Mouse (Mus musculus) CH12.LX (cell line): ENCODE measurements around the gene Myh13. TPM values are rescaled to one million over a fixed set of nuclear protein-coding genes. Genes with fewer than 3 reads are reported as not detected.

Experiments
- DNase-seq: peaks from one replicate; pipeline ENCODE4 v3.0.0-alpha.2; 2013; ENCODE audit errors: extremely low read depth
- H3K27ac ChIP-seq: 2 replicates; pipeline ENCODE4 v1.5.1; 2012; ENCODE audit warnings: low read depth, mild to moderate bottlenecking, control low read depth, moderate library complexity; ENCODE audit not compliant: insufficient read depth
- H3K27me3 ChIP-seq: replicated peaks from 2 replicates; pipeline ENCODE3; 2012; ENCODE audit warnings: inconsistent platforms
- H3K36me3 ChIP-seq, 2 experiments: replicated peaks in 1 of 2; 2 replicates each; pipeline versions ENCODE3 to v1.6.1; 2012; ENCODE audit warnings: inconsistent platforms in 1 of 2, low read length in 1 of 2, mild to moderate bottlenecking in 1 of 2, mixed read lengths in 1 of 2, moderate library complexity in 1 of 2; ENCODE audit not compliant: control insufficient read depth in 1 of 2, insufficient read depth in 1 of 2
- H3K4me1 ChIP-seq, 2 experiments: 2 replicates each; pipeline ENCODE4 v1.6.1; 2012; ENCODE audit warnings: inconsistent platforms in 1 of 2, moderate library complexity in 1 of 2; ENCODE audit not compliant: insufficient read depth in 2 of 2, control insufficient read depth in 1 of 2
- H3K4me2 ChIP-seq: 2 replicates; pipeline ENCODE4 v1.6.1; 2012; ENCODE audit warnings: low read depth, mild to moderate bottlenecking, control low read depth; ENCODE audit not compliant: poor library complexity, insufficient read depth, severe bottlenecking
- H3K4me3 ChIP-seq, 3 experiments: fragments of 150-350 bp in 1 of 3; sonication (generic) in 1 of 3; replicated peaks in 1 of 3; 2 replicates each; pipeline versions ENCODE3 to v1.5.1; 2011 to 2012; ENCODE audit warnings: low read depth in 2 of 3, low read length in 2 of 3, mild to moderate bottlenecking in 2 of 3, moderate library complexity in 2 of 3, control low read depth in 1 of 3, improper control_type of control experiment in 1 of 3, inconsistent platforms in 1 of 3, mixed read lengths in 1 of 3; ENCODE audit not compliant: poor library complexity in 1 of 3
- H3K79me2 ChIP-seq: replicated peaks from 2 replicates; pipeline ENCODE4 v1.6.1; 2012; ENCODE audit warnings: mild to moderate bottlenecking, moderate library complexity; ENCODE audit not compliant: control insufficient read depth, poor library complexity, insufficient read depth, severe bottlenecking; ENCODE audit errors: extremely low read depth
- H3K9ac ChIP-seq: 2 replicates; pipeline ENCODE4 v1.6.1; 2012; ENCODE audit warnings: low read depth, mild to moderate bottlenecking, control low read depth, moderate library complexity; ENCODE audit not compliant: insufficient read depth
- H3K9me3 ChIP-seq: replicated peaks from 2 replicates; pipeline ENCODE3; 2012; ENCODE audit warnings: low read length, inconsistent platforms, mixed read lengths
- BHLHE40 ChIP-seq: IDR thresholded peaks from 2 replicates; pipeline ENCODE4 v1.6.1; 2011; ENCODE audit warnings: mild to moderate bottlenecking, low read depth, low read length, improper control_type of control experiment
- CHD1 ChIP-seq: IDR thresholded peaks from 2 replicates; pipeline ENCODE4 v1.6.1; 2012; ENCODE audit warnings: low read depth, low read length, improper control_type of control experiment, inconsistent platforms
- CHD2 ChIP-seq: IDR thresholded peaks from 2 replicates; pipeline ENCODE4 v1.6.1; 2011; ENCODE audit warnings: low read length, improper control_type of control experiment
- CTCF ChIP-seq, 2 experiments: IDR thresholded peaks in 1 of 2; conservative IDR thresholded peaks in 1 of 2; 2 replicates each; pipeline ENCODE4 v1.5.1; 2011 to 2012; ENCODE audit warnings: low read depth in 2 of 2, low read length in 2 of 2, improper control_type of control experiment in 1 of 2, inconsistent platforms in 1 of 2, mild to moderate bottlenecking in 1 of 2, moderate library complexity in 1 of 2
- E2F4 ChIP-seq: IDR thresholded peaks from 2 replicates; pipeline ENCODE4 v1.6.1; 2011; ENCODE audit warnings: low read depth, low read length, improper control_type of control experiment; ENCODE audit not compliant: insufficient replicate concordance
- ELF1 ChIP-seq: IDR thresholded peaks from 2 replicates; pipeline ENCODE4 v1.6.1; 2014; ENCODE audit warnings: low read depth, mild to moderate bottlenecking, inconsistent platforms, low read length, improper control_type of control experiment
- EP300 ChIP-seq: IDR thresholded peaks from 2 replicates; pipeline ENCODE4 v1.6.1; 2011; ENCODE audit warnings: low read length, improper control_type of control experiment
- ETS1 ChIP-seq: conservative IDR thresholded peaks from 2 replicates; pipeline ENCODE4 v1.6.1; 2012; ENCODE audit warnings: low read depth, mild to moderate bottlenecking, inconsistent platforms, low read length, improper control_type of control experiment, moderate library complexity
- GABPA ChIP-seq: IDR thresholded peaks from 2 replicates; pipeline ENCODE4 v1.6.1; 2012; ENCODE audit warnings: low read depth, low read length, improper control_type of control experiment, inconsistent platforms; ENCODE audit not compliant: insufficient replicate concordance
- HCFC1 ChIP-seq: IDR thresholded peaks from 2 replicates; pipeline ENCODE4 v1.6.1; 2012; ENCODE audit warnings: low read depth, mild to moderate bottlenecking, inconsistent platforms, low read length, improper control_type of control experiment
- IRF4 ChIP-seq: IDR thresholded peaks from 2 replicates; pipeline ENCODE4 v1.6.1; 2014; ENCODE audit warnings: low read depth, mild to moderate bottlenecking, inconsistent platforms, low read length, improper control_type of control experiment
- JUN ChIP-seq: IDR thresholded peaks from 2 replicates; pipeline ENCODE4 v1.6.1; 2011; ENCODE audit warnings: low read depth, mild to moderate bottlenecking, low read length, improper control_type of control experiment, moderate library complexity; ENCODE audit not compliant: insufficient read depth
- JUND ChIP-seq: conservative IDR thresholded peaks from 2 replicates; pipeline ENCODE4 v1.6.1; 2011; ENCODE audit warnings: low read depth, low read length, improper control_type of control experiment
- KAT2A ChIP-seq: IDR thresholded peaks from 2 replicates; pipeline ENCODE4 v1.6.1; 2012; ENCODE audit warnings: low read length, improper control_type of control experiment, inconsistent platforms; ENCODE audit not compliant: insufficient replicate concordance
- MAFK ChIP-seq: IDR thresholded peaks from 2 replicates; pipeline ENCODE4 v1.6.1; 2011; ENCODE audit warnings: low read length, improper control_type of control experiment; ENCODE audit not compliant: insufficient replicate concordance
- MAX ChIP-seq: IDR thresholded peaks from 2 replicates; pipeline ENCODE4 v1.6.1; 2011; ENCODE audit warnings: low read length, improper control_type of control experiment
- MAZ ChIP-seq: IDR thresholded peaks from 2 replicates; pipeline ENCODE4 v1.6.1; 2012; ENCODE audit warnings: low read depth, mild to moderate bottlenecking, inconsistent platforms, low read length, improper control_type of control experiment, moderate library complexity
- MEF2A ChIP-seq: IDR thresholded peaks from 2 replicates; pipeline ENCODE4 v1.6.1; 2014; ENCODE audit warnings: low read depth, mild to moderate bottlenecking, inconsistent platforms, low read length, improper control_type of control experiment, borderline replicate concordance
- MXI1 ChIP-seq: IDR thresholded peaks from 2 replicates; pipeline ENCODE4 v1.6.1; 2011; ENCODE audit warnings: mild to moderate bottlenecking, low read depth, low read length, improper control_type of control experiment
- MYC ChIP-seq: IDR thresholded peaks from 2 replicates; pipeline ENCODE4 v1.6.1; 2011; ENCODE audit warnings: low read depth, mild to moderate bottlenecking, improper control_type of control experiment, low read length
- NELFE ChIP-seq: IDR thresholded peaks from 2 replicates; pipeline ENCODE4 v1.6.1; 2011; ENCODE audit warnings: low read depth, low read length, improper control_type of control experiment
- NRF1 ChIP-seq: IDR thresholded peaks from 2 replicates; pipeline ENCODE4 v1.6.1; 2014; ENCODE audit warnings: low read depth, mild to moderate bottlenecking, inconsistent platforms, low read length, improper control_type of control experiment, moderate library complexity
- PAX5 ChIP-seq: IDR thresholded peaks from 2 replicates; pipeline ENCODE4 v1.6.1; 2012; ENCODE audit warnings: low read length, inconsistent platforms, mixed read lengths
- POLR2A ChIP-seq: IDR thresholded peaks from 2 replicates; pipeline ENCODE4 v1.6.1; 2011; ENCODE audit warnings: low read depth, mild to moderate bottlenecking, improper control_type of control experiment, low read length
- POLR2AphosphoS2 ChIP-seq: IDR thresholded peaks from 2 replicates; pipeline ENCODE4 v1.6.1; 2011; ENCODE audit warnings: low read depth, low read length, improper control_type of control experiment
- RAD21 ChIP-seq: IDR thresholded peaks from 2 replicates; pipeline ENCODE4 v1.6.1; 2011; ENCODE audit warnings: low read depth, mild to moderate bottlenecking, low read length, improper control_type of control experiment, moderate library complexity
- RCOR1 ChIP-seq: conservative IDR thresholded peaks from 2 replicates; pipeline ENCODE4 v1.6.1; 2012; ENCODE audit warnings: low read depth, mild to moderate bottlenecking, inconsistent platforms, low read length, improper control_type of control experiment
- SIN3A ChIP-seq: IDR thresholded peaks from 2 replicates; pipeline ENCODE4 v1.6.1; 2012; ENCODE audit warnings: low read length, improper control_type of control experiment, inconsistent platforms
- SMC3 ChIP-seq: IDR thresholded peaks from 2 replicates; pipeline ENCODE4 v1.6.1; 2011; ENCODE audit warnings: low read depth, low read length, improper control_type of control experiment
- TBP ChIP-seq: conservative IDR thresholded peaks from 2 replicates; pipeline ENCODE4 v1.6.1; 2011; ENCODE audit warnings: low read depth, low read length, improper control_type of control experiment
- TCF12 ChIP-seq: IDR thresholded peaks from 2 replicates; pipeline ENCODE4 v1.6.1; 2014; ENCODE audit warnings: low read depth, mild to moderate bottlenecking, inconsistent platforms, low read length, improper control_type of control experiment
- UBTF ChIP-seq: IDR thresholded peaks from 2 replicates; pipeline ENCODE4 v1.6.1; 2012; ENCODE audit warnings: low read depth, mild to moderate bottlenecking, inconsistent platforms, low read length, improper control_type of control experiment, moderate library complexity
- USF1 ChIP-seq: IDR thresholded peaks from 2 replicates; pipeline ENCODE4 v1.6.1; 2014; ENCODE audit warnings: low read depth, mild to moderate bottlenecking, inconsistent platforms, low read length, improper control_type of control experiment
- USF2 ChIP-seq: conservative IDR thresholded peaks from 2 replicates; pipeline ENCODE4 v1.6.1; 2011; ENCODE audit warnings: low read depth, low read length, improper control_type of control experiment
- ZC3H11A ChIP-seq: IDR thresholded peaks from 2 replicates; pipeline ENCODE4 v1.6.1; 2012; ENCODE audit warnings: low read depth, mild to moderate bottlenecking, inconsistent platforms, low read length, improper control_type of control experiment
- ZKSCAN1 ChIP-seq: IDR thresholded peaks from 2 replicates; pipeline ENCODE4 v1.6.1; 2012; ENCODE audit warnings: low read depth, inconsistent platforms, low read length, improper control_type of control experiment, borderline replicate concordance
- ZMIZ1 ChIP-seq: IDR thresholded peaks from 2 replicates; pipeline ENCODE4 v1.6.1; 2012; ENCODE audit warnings: low read depth, mild to moderate bottlenecking, inconsistent platforms, low read length, improper control_type of control experiment
- ZNF384 ChIP-seq: IDR thresholded peaks from 2 replicates; pipeline ENCODE4 v1.6.1; 2012; ENCODE audit warnings: low read depth, low read length, improper control_type of control experiment, inconsistent platforms
- dilution Hi-C: fragments of 300-500 bp; cut with MboI; formaldehyde crosslinking; loops from 2 replicates; pipeline ENCODE4 v1.14.3; 2020; ENCODE audit warnings: low sequenced_read_pairs; ENCODE audit not compliant: extremely low pct_unique_long_range_greater_than_20kb, extremely low pct_ligation_motif_present
- in situ Hi-C: fragments of 300-500 bp; cut with MboI; formaldehyde crosslinking; loops from 3 replicates; pipeline ENCODE4 v1.14.3; 2019; ENCODE audit warnings: low sequenced_read_pairs, low pct_ligation_motif_present, low pct_unique_long_range_greater_than_20kb, mixed read lengths
- polyA plus RNA-seq: library from polyadenylated mRNA; unstranded; fragments of >175 nt; gene quantifications from 2 replicates; pipeline ENCODE4 v1.2.1, GENCODE M21; 2012; ENCODE audit warnings: low read depth; ENCODE audit not compliant: insufficient read length
- total RNA-seq, 2 experiments: library from RNA; depleted of rRNA; stranded (reverse); fragments of 300-350 nt in 1 of 2; fragments of >200 nt in 1 of 2; gene quantifications; 2 replicates each; pipeline ENCODE4 v1.2.3; 2012 to 2014

Gene Myh13
- total and polyA plus RNA-seq, 3 experiments = 1.1 to 2.4 (median 2.1) TPM

- in situ Hi-C loops = no loop called here
These were observed 69.4 kb downstream of the Myh13 start for GRCm38 (mm10) chr11:67390679-67391384.

GRCm38 (mm10) chr11:67392369-67392768, 70.9 kb downstream of the Myh13 start:
- H3K27ac ChIP-seq = no peak overlapping the region
- no peak overlapping the region for H3K4me3 ChIP-seq
- H3K79me2 ChIP-seq = no peaks in the 10 kb centered on the region
- in situ Hi-C loops (no loop called here), dilution Hi-C loops (no loop called here)
- H3K9me3 ChIP-seq = peaks cover 16% of the 10 kb centered on the region
- no peaks in the 10 kb centered on the region for H3K36me3 ChIP-seq
- H3K4me2 ChIP-seq = peak overlapping the region; percentile 24; the same call in 1 of the 2 replicates
- H3K4me1 ChIP-seq = peaks cover 28 to 51% of the 10 kb centered on the region in 2 experiments
- H3K9ac ChIP-seq = no peak overlapping the region
- H3K27me3 ChIP-seq = no peaks in the 10 kb centered on the region
- peak; percentile 52 for DNase-seq
- TF ChIP-seq POLR2A = no peak
- no peak for TF ChIP-seq TBP
- TF ChIP-seq ETS1 = peak; percentile 83
- TF ChIP-seq BHLHE40 = no peak; the same call in none of the 2 replicates
- TF ChIP-seq ZNF384 = no peak
- TF ChIP-seq USF2 = no peak
- TF ChIP-seq MAZ = no peak
- 0 out of 2 replicates have a peak, but pooled peaks have one; percentile 29 for TF ChIP-seq TCF12
- TF ChIP-seq ZKSCAN1 = no peak
- no peak for TF ChIP-seq SMC3
- no peak for TF ChIP-seq CHD2
- TF ChIP-seq USF1 = no peak
- TF ChIP-seq MAFK = peak; percentile 46; the same call in 1 of the 2 replicates
- TF ChIP-seq PAX5 = no peak
- TF ChIP-seq E2F4 = no peak
- TF ChIP-seq MXI1 = no peak

More at GRCm38 (mm10) chr11:67390679-67391384, 69.4 kb downstream of the Myh13 start:
- Histone ChIP-seq H3K9me3 (peaks cover 12% of the 10 kb centered on the region), H3K79me2 (no peaks in the 10 kb centered on the region), H3K4me1 (peaks cover 31 to 62% of the 10 kb centered on the region in 2 experiments), H3K27ac (peak overlapping the region; percentile 26; the same call in 1 of the 2 replicates), H3K36me3 (no peaks in the 10 kb centered on the region), H3K4me3 (no peak overlapping the region), H3K4me2 (peak overlapping the region; percentile 73), H3K9ac (no peak overlapping the region), H3K27me3 (no peaks in the 10 kb centered on the region)
- TF ChIP-seq USF2 = no peak
- peak; percentile 95 for TF ChIP-seq MAZ
- TF ChIP-seq POLR2AphosphoS2 = no peak
- TF ChIP-seq JUN = peak; percentile 28; the same call in 1 of the 2 replicates
- TF ChIP-seq MYC = peak; percentile 56; the same call in 1 of the 2 replicates
- TF ChIP-seq ZNF384 = peak; percentile 88
- peak; percentile 99 for TF ChIP-seq ETS1
- no peak for TF ChIP-seq PAX5
- TF ChIP-seq IRF4 = peak; percentile 86
- TF ChIP-seq E2F4 = no peak
- peak; percentile 98 for TF ChIP-seq MEF2A
- TF ChIP-seq GABPA = no peak
- TF ChIP-seq ZMIZ1 = 0 out of 2 replicates have a peak, but pooled peaks have one; percentile 53
- no peak for TF ChIP-seq ZC3H11A
- peak; percentile 89 for TF ChIP-seq CHD2
- TF ChIP-seq SIN3A = peak; percentile 95
- 0 out of 2 replicates have a peak, but pooled peaks have one; percentile 60 for TF ChIP-seq MXI1
- TF ChIP-seq RCOR1 = peak; percentile 94; the same call in 1 of the 2 replicates
- TF ChIP-seq NELFE = no peak; the same call in 1 of the 2 replicates
- no peak for TF ChIP-seq RAD21
- peak; percentile 65 for TF ChIP-seq JUND
- TF ChIP-seq CTCF (conservative IDR thresholded peaks at IDR 0.05 in 1 of 2, IDR thresholded peaks at IDR 0.05 in 1 of 2; ENCODE audit: low read depth in 2 of 2, low read length in 2 of 2) = no peak
- peak; percentile 33; the same call in 1 of the 2 replicates for TF ChIP-seq HCFC1
- TF ChIP-seq BHLHE40 = peak; percentile 92
- peak; percentile 74; the same call in 1 of the 2 replicates for TF ChIP-seq MAX
- TF ChIP-seq UBTF = no peak
- TF ChIP-seq ELF1 = no peak; the same call in 1 of the 2 replicates
- TF ChIP-seq TCF12 = peak; percentile 97
- no peak for TF ChIP-seq USF1
- TF ChIP-seq TBP = 0 out of 2 replicates have a peak, but pooled peaks have one; percentile 25
- no peak for TF ChIP-seq POLR2A
- peak; percentile 77; the same call in 1 of the 2 replicates for TF ChIP-seq MAFK
- no peak; the same call in 1 of the 2 replicates for TF ChIP-seq CHD1
- 0 out of 2 replicates have a peak, but pooled peaks have one; percentile 38 for TF ChIP-seq KAT2A
- TF ChIP-seq SMC3 = no peak
- no peak for TF ChIP-seq ZKSCAN1
- TF ChIP-seq NRF1 = no peak
- peak; percentile 96 for TF ChIP-seq EP300
- dilution Hi-C loops = no loop called here
- peak; percentile 80 for DNase-seq
